Mouse (Mus musculus): ENCODE data around the gene Hoxb7. TPM values are rescaled to one million over a fixed set of nuclear protein-coding genes. Genes with fewer than 3 reads are reported as not detected.

The Hoxb7 gene
- polyA plus RNA-seq (2015; fragmentation: Nextera tagmentation; extraction: Ambion mirVana) = 29.3 and 33.1 TPM in 2 replicates

GRCm38 (mm10) chr11:96285771-96286738, at the start of gene Hoxb7:
Gene Hoxb7 (plus strand): TSS chr11:96286623.
- WGBS = 1% methylated on average over 43 of the region's 43 CpGs
- ATAC-seq = no peak
- H3K27ac ChIP-seq (ENCODE audit: low read depth, low read length) = peak within 1 kb of the TSS; percentile 80
- peak within 1 kb of the TSS; percentile 60 for H3K9ac ChIP-seq (ENCODE audit: low read depth, low read length)
- peak within 1 kb of the TSS; percentile 49 for H3K4me2 ChIP-seq (ENCODE audit: low read length)
- H3K36me3 ChIP-seq (ENCODE audit: control insufficient read depth, insufficient read depth, low read length) = no peaks in the 10 kb centered on the region
- H3K4me1 ChIP-seq (ENCODE audit: control insufficient read depth, insufficient read depth, low read depth, low read length) = peaks cover 2% of the 10 kb centered on the region; the same call in 1 of the 2 replicates
- peaks cover 3% of the 10 kb centered on the region; the same call in 1 of the 2 replicates for H3K9me3 ChIP-seq (ENCODE audit: control insufficient read depth, low read length)
- peak within 1 kb of the TSS; percentile 43 for H3K4me3 ChIP-seq (ENCODE audit: low read length)
- H3K27me3 ChIP-seq (replicated peaks; ENCODE audit: control insufficient read depth, insufficient read depth, low read length) = peaks cover 60% of the 10 kb centered on the region

GRCm38 (mm10) chr11:96240211-96240610, 46.2 kb upstream of the Hoxb7 start:
- WGBS = 2% methylated on average over 7 of the region's 7 CpGs
- H3K27me3 ChIP-seq (replicated peaks; ENCODE audit: control insufficient read depth, insufficient read depth, low read length) = peaks cover 19% of the 10 kb centered on the region
- no peaks in the 10 kb centered on the region for H3K36me3 ChIP-seq (ENCODE audit: control insufficient read depth, insufficient read depth, low read length)
- H3K9ac ChIP-seq (ENCODE audit: low read depth, low read length) = no peak overlapping the region
- no peaks in the 10 kb centered on the region for H3K4me1 ChIP-seq (ENCODE audit: control insufficient read depth, insufficient read depth, low read depth, low read length)
- H3K4me3 ChIP-seq (ENCODE audit: low read length) = no peak overlapping the region
- no peaks in the 10 kb centered on the region for H3K9me3 ChIP-seq (ENCODE audit: control insufficient read depth, low read length)
- no peak overlapping the region for H3K4me2 ChIP-seq (ENCODE audit: low read length)
- no peak for ATAC-seq
- H3K27ac ChIP-seq (ENCODE audit: low read depth, low read length) = no peak overlapping the region

- WGBS = under 1% methylated on average over 10 of the region's 14 CpGs
- no peak for ATAC-seq
- Histone ChIP-seq H3K4me1 (ENCODE audit: control insufficient read depth, insufficient read depth, low read depth, low read length) (no peaks in the 10 kb centered on the region), H3K4me2 (ENCODE audit: low read length) (no peak overlapping the region), H3K27ac (ENCODE audit: low read depth, low read length) (no peak overlapping the region), H3K27me3 (replicated peaks; ENCODE audit: control insufficient read depth, insufficient read depth, low read length) (peaks cover 66% of the 10 kb centered on the region), H3K36me3 (ENCODE audit: control insufficient read depth, insufficient read depth, low read length) (no peaks in the 10 kb centered on the region), H3K4me3 (ENCODE audit: low read length) (no peak overlapping the region), H3K9me3 (ENCODE audit: control insufficient read depth, low read length) (no peaks in the 10 kb centered on the region), H3K9ac (ENCODE audit: low read depth, low read length) (no peak overlapping the region)
Measured at GRCm38 (mm10) chr11:96250901-96251300, 35.5 kb upstream of the Hoxb7 start.

GRCm38 (mm10) chr11:96251480-96252031, 34.9 kb upstream of the Hoxb7 start:
- Histone ChIP-seq H3K27me3 (replicated peaks; ENCODE audit: control insufficient read depth, insufficient read depth, low read length) (peaks cover 71% of the 10 kb centered on the region), H3K4me1 (ENCODE audit: control insufficient read depth, insufficient read depth, low read depth, low read length) (no peaks in the 10 kb centered on the region), H3K4me3 (ENCODE audit: low read length) (no peak overlapping the region), H3K36me3 (ENCODE audit: control insufficient read depth, insufficient read depth, low read length) (no peaks in the 10 kb centered on the region), H3K9ac (ENCODE audit: low read depth, low read length) (no peak overlapping the region), H3K4me2 (ENCODE audit: low read length) (no peak overlapping the region), H3K9me3 (ENCODE audit: control insufficient read depth, low read length) (no peaks in the 10 kb centered on the region), H3K27ac (ENCODE audit: low read depth, low read length) (no peak overlapping the region)
- no peak for ATAC-seq
- 2% methylated on average over 45 of the region's 46 CpGs for WGBS

DNA sequence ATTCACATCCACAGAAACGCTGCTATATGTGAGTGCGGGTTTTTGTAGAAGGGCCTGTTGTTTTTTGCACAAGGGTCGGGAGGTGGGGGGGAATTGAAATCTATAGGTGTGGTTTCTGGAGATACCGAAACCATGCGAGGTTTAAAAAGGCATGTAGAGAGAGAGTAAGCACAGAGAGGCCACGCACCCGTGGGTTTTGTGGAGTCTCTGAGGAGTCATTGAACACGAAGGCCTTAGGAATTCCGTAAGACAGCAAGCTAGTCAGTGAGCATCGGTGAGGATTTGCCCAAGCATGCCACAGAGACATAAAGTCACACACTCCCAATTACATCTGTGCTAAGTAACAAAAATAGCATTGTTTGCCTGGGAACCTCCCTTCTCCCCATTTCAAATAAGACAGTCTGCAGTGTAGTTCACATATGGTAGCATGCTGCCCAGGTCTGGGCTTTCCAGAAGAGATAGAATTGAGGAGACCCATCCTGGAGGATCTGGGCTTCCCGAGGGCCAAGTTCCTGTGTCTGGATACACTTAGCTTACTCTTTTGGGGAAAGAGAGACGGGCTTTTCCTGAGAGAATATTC, 33.8 kb upstream of the Hoxb7 start:
- peaks cover 78% of the 10 kb centered on the region for H3K27me3 ChIP-seq (replicated peaks; ENCODE audit: control insufficient read depth, insufficient read depth, low read length)
- H3K4me2 ChIP-seq (ENCODE audit: low read length) = no peak overlapping the region
- no peak for ATAC-seq

GRCm38 (mm10) chr11:96254221-96254620, 32.2 kb upstream of the Hoxb7 start:
- Histone ChIP-seq H3K9me3 (ENCODE audit: control insufficient read depth, low read length) (no peaks in the 10 kb centered on the region), H3K9ac (ENCODE audit: low read depth, low read length) (no peak overlapping the region), H3K4me2 (ENCODE audit: low read length) (no peak overlapping the region), H3K4me3 (ENCODE audit: low read length) (no peak overlapping the region), H3K27me3 (replicated peaks; ENCODE audit: control insufficient read depth, insufficient read depth, low read length) (peaks cover 86% of the 10 kb centered on the region), H3K36me3 (ENCODE audit: control insufficient read depth, insufficient read depth, low read length) (no peaks in the 10 kb centered on the region), H3K27ac (ENCODE audit: low read depth, low read length) (no peak overlapping the region), H3K4me1 (ENCODE audit: control insufficient read depth, insufficient read depth, low read depth, low read length) (no peaks in the 10 kb centered on the region)
- WGBS = under 1% methylated on average over 11 of the region's 11 CpGs
- no peak for ATAC-seq

More for the DNA sequence above, 33.8 kb upstream of the Hoxb7 start:
- H3K4me1 ChIP-seq (ENCODE audit: control insufficient read depth, insufficient read depth, low read depth, low read length) = no peaks in the 10 kb centered on the region
- no peaks in the 10 kb centered on the region for H3K36me3 ChIP-seq (ENCODE audit: control insufficient read depth, insufficient read depth, low read length)
- H3K27ac ChIP-seq (ENCODE audit: low read depth, low read length) = no peak overlapping the region
- no peak overlapping the region for H3K9ac ChIP-seq (ENCODE audit: low read depth, low read length)
- H3K4me3 ChIP-seq (ENCODE audit: low read length) = no peak overlapping the region
- no peaks in the 10 kb centered on the region for H3K9me3 ChIP-seq (ENCODE audit: control insufficient read depth, low read length)
- WGBS = 3% methylated on average over 12 of the region's 12 CpGs

DNA sequence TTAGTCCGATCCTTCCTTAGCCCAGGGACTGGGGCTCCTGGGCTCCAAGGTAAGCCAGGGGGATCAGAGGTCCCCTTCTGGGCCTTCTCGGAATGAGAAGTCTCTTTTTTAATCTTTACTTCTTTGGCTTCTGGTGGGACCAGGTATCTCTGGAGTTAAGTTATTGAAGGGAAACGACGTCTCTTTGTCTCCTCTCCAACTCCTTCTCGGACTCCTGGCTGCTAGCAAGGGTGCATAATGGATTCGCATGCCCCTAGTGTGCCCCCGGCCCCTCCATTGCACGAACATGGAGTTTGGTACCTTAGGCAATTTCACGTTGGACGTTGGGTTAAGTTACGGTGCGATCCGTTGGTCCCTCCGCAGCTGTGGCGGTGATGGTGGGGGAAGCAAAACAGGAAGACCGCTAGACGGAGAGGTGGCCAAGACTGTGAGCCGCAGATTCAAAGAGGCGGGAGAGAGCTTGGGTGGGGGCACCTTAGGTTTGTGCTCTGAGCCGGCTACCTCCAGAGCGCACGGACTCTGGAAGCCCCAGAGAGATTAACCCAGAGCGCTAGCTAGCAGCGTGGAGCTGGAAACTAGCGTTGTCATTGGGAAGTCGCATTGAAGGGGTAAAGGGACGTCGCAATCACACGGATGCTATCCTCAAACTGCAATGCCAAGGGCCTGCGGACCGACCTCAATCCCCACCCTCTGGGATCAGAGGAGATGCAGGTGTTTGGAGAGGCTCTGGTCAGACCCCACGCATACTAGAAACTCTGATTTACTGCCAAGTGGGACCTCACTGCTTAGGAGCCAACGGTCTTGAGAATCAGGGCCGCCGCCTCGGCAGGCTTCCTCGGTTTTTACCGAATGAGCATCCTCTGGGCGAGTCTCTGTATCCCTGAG, 31.1 kb upstream of the Hoxb7 start:
- no peaks in the 10 kb centered on the region for H3K4me1 ChIP-seq (ENCODE audit: control insufficient read depth, insufficient read depth, low read depth, low read length)
- no peak for ATAC-seq
- no peak overlapping the region for H3K4me3 ChIP-seq (ENCODE audit: low read length)
- under 1% methylated on average over 39 of the region's 39 CpGs for WGBS
- no peak overlapping the region for H3K4me2 ChIP-seq (ENCODE audit: low read length)
- no peak overlapping the region for H3K27ac ChIP-seq (ENCODE audit: low read depth, low read length)
- no peak overlapping the region for H3K9ac ChIP-seq (ENCODE audit: low read depth, low read length)
- no peaks in the 10 kb centered on the region for H3K9me3 ChIP-seq (ENCODE audit: control insufficient read depth, low read length)
- H3K36me3 ChIP-seq (ENCODE audit: control insufficient read depth, insufficient read depth, low read length) = no peaks in the 10 kb centered on the region
- H3K27me3 ChIP-seq (replicated peaks; ENCODE audit: control insufficient read depth, insufficient read depth, low read length) = peaks cover 85% of the 10 kb centered on the region

- Histone ChIP-seq H3K9me3 (ENCODE audit: control insufficient read depth, low read length) (no peaks in the 10 kb centered on the region), H3K9ac (ENCODE audit: low read depth, low read length) (no peak overlapping the region), H3K4me3 (ENCODE audit: low read length) (no peak overlapping the region), H3K36me3 (ENCODE audit: control insufficient read depth, insufficient read depth, low read length) (no peaks in the 10 kb centered on the region), H3K4me2 (ENCODE audit: low read length) (no peak overlapping the region), H3K27ac (ENCODE audit: low read depth, low read length) (no peak overlapping the region), H3K4me1 (ENCODE audit: control insufficient read depth, insufficient read depth, low read depth, low read length) (no peaks in the 10 kb centered on the region), H3K27me3 (replicated peaks; ENCODE audit: control insufficient read depth, insufficient read depth, low read length) (peaks cover 85% of the 10 kb centered on the region)
- under 1% methylated on average over 14 of the region's 14 CpGs for WGBS
- no peak for ATAC-seq
Measured at GRCm38 (mm10) chr11:96255996-96256445, 30.4 kb upstream of the Hoxb7 start.

All from hindbrain, embryonic 16.5 days (tissue).